Mouse (Mus musculus): ENCODE data around the gene Pla2g5. TPM values are rescaled to one million over a fixed set of nuclear protein-coding genes. Genes with fewer than 3 reads are reported as not detected.
"Not testable (repeated sequence)": the region's sequence is repeated elsewhere in the genome, so short reads cannot be mapped to it uniquely, and the experiment has no call there.

The Pla2g5 gene
- total RNA-seq (2014; fragmentation: Nextera tagmentation) (not detected in 2 replicates), total RNA-seq (2017) (not detected in 2 replicates)

GRCm38 (mm10) chr4:138863344-138863998 is at the start of gene Pla2g5:
TSS of gene Pla2g5 (minus strand) at chr4:138863482.
- ATAC-seq (replicated peaks; ENCODE audit: low FRiP score, low TSS enrichment, poor library complexity, severe bottlenecking), result no peak

GRCm38 (mm10) chr4:138905624-138906337 is 42.5 kb upstream of the Pla2g5 start:
- no peak for ATAC-seq (replicated peaks; ENCODE audit: low FRiP score, low TSS enrichment, poor library complexity, severe bottlenecking)

- no peak for ATAC-seq (replicated peaks; ENCODE audit: low FRiP score, low TSS enrichment, poor library complexity, severe bottlenecking)
Observed at GRCm38 (mm10) chr4:138899361-138899760, 36.1 kb upstream of the Pla2g5 start.

GRCm38 (mm10) chr4:138893789-138894188 is 30.5 kb upstream of the Pla2g5 start:
- not testable (repeated sequence) for ATAC-seq (replicated peaks; ENCODE audit: low FRiP score, low TSS enrichment, poor library complexity, severe bottlenecking)

- no peak for ATAC-seq (replicated peaks; ENCODE audit: low FRiP score, low TSS enrichment, poor library complexity, severe bottlenecking)
Observed at GRCm38 (mm10) chr4:138892655-138893054, 29.4 kb upstream of the Pla2g5 start.

GRCm38 (mm10) chr4:138889635-138890034 is 26.4 kb upstream of the Pla2g5 start:
- no peak for ATAC-seq (replicated peaks; ENCODE audit: low FRiP score, low TSS enrichment, poor library complexity, severe bottlenecking)

- no peak for ATAC-seq (replicated peaks; ENCODE audit: low FRiP score, low TSS enrichment, poor library complexity, severe bottlenecking)
Observed at GRCm38 (mm10) chr4:138889165-138889564, 25.9 kb upstream of the Pla2g5 start.

- peak; percentile 76 for ATAC-seq (replicated peaks; ENCODE audit: low FRiP score, low TSS enrichment, poor library complexity, severe bottlenecking)
Observed at GRCm38 (mm10) chr4:138884261-138884660, 21.0 kb upstream of the Pla2g5 start.

GRCm38 (mm10) chr4:138882179-138882578 is 18.9 kb upstream of the Pla2g5 start:
- ATAC-seq (replicated peaks; ENCODE audit: low FRiP score, low TSS enrichment, poor library complexity, severe bottlenecking), result 0 out of 2 replicates have a peak, but pooled peaks have one; percentile 42

GRCm38 (mm10) chr4:138880811-138881584 is 17.7 kb upstream of the Pla2g5 start:
- no peak for ATAC-seq (replicated peaks; ENCODE audit: low FRiP score, low TSS enrichment, poor library complexity, severe bottlenecking)

- ATAC-seq (replicated peaks; ENCODE audit: low FRiP score, low TSS enrichment, poor library complexity, severe bottlenecking), result no peak
Observed at GRCm38 (mm10) chr4:138879808-138880207, 16.5 kb upstream of the Pla2g5 start.

- no peak for ATAC-seq (replicated peaks; ENCODE audit: low FRiP score, low TSS enrichment, poor library complexity, severe bottlenecking)
Observed at GRCm38 (mm10) chr4:138878783-138879182, 15.5 kb upstream of the Pla2g5 start.

- ATAC-seq (replicated peaks; ENCODE audit: low FRiP score, low TSS enrichment, poor library complexity, severe bottlenecking), result no peak
Observed at GRCm38 (mm10) chr4:138877731-138878130, 14.4 kb upstream of the Pla2g5 start, which contains the start of gene Pla2g2e. TSS of gene Pla2g2e (plus strand) at chr4:138877942.

- ATAC-seq (replicated peaks; ENCODE audit: low FRiP score, low TSS enrichment, poor library complexity, severe bottlenecking), result no peak
Observed at GRCm38 (mm10) chr4:138875986-138876385, 12.7 kb upstream of the Pla2g5 start.

GRCm38 (mm10) chr4:138875275-138875674 is 12.0 kb upstream of the Pla2g5 start:
- ATAC-seq (replicated peaks; ENCODE audit: low FRiP score, low TSS enrichment, poor library complexity, severe bottlenecking), result not testable (repeated sequence)

GRCm38 (mm10) chr4:138873864-138874263 is 10.6 kb upstream of the Pla2g5 start, which contains the start of gene Gm13030:
TSS of gene Gm13030 (minus strand) at chr4:138873964.
- no peak for ATAC-seq (replicated peaks; ENCODE audit: low FRiP score, low TSS enrichment, poor library complexity, severe bottlenecking)

GRCm38 (mm10) chr4:138868666-138869065 is 5.4 kb upstream of the Pla2g5 start:
- ATAC-seq (replicated peaks; ENCODE audit: low FRiP score, low TSS enrichment, poor library complexity, severe bottlenecking), result no peak

- peak; percentile 78 for ATAC-seq (replicated peaks; ENCODE audit: low FRiP score, low TSS enrichment, poor library complexity, severe bottlenecking)
Observed at GRCm38 (mm10) chr4:138866413-138866812, 3.1 kb upstream of the Pla2g5 start.

GRCm38 (mm10) chr4:138865991-138866390 is 2.7 kb upstream of the Pla2g5 start:
- ATAC-seq (replicated peaks; ENCODE audit: low FRiP score, low TSS enrichment, poor library complexity, severe bottlenecking), result no peak

GRCm38 (mm10) chr4:138865092-138865491 is 1.8 kb upstream of the Pla2g5 start:
- ATAC-seq (replicated peaks; ENCODE audit: low FRiP score, low TSS enrichment, poor library complexity, severe bottlenecking), result no peak

Data from megakaryocyte-erythroid progenitor cell, adult 5-6 weeks (primary cell).